Comparison of ENCODE assay signal across 8 mouse cellular contexts in genomic region chr8:109780548-109780947, GRCm38 (mm10). TPM values are rescaled to one million over a fixed set of nuclear protein-coding genes. Genes with fewer than 3 reads are reported as not detected.
DNase-seq lines count a peak whose midpoint lies in the region; ATAC-seq and TF ChIP-seq lines count a peak whose summit lies in the region.

No protein-coding gene starts in this region.

- no peak overlapping the region for H3K9ac ChIP-seq in intestine, embryonic 14.5 days (ENCODE audit: low read length)
- H3K9ac ChIP-seq in intestine, embryonic 16.5 days (ENCODE audit: low read depth, low read length), result no peak overlapping the region
- H3K9ac ChIP-seq in forebrain, postnatal 0 days, result no peak overlapping the region
- H3K9ac ChIP-seq in midbrain, embryonic 13.5 days (replicated peaks), result 0 out of 2 replicates have a peak overlapping the region, but pooled peaks have one; percentile 6

- H3K4me2 ChIP-seq in intestine, embryonic 14.5 days (ENCODE audit: low read length), result peak overlapping the region; percentile 93
- no peak overlapping the region; the same call in 1 of the 2 replicates for H3K4me2 ChIP-seq in intestine, embryonic 16.5 days (ENCODE audit: low read depth, low read length)
- peak overlapping the region; percentile 91; the same call in 1 of the 2 replicates for H3K4me2 ChIP-seq in forebrain, postnatal 0 days (ENCODE audit: low read depth)
- H3K4me2 ChIP-seq in midbrain, embryonic 13.5 days (replicated peaks), result peak overlapping the region; percentile 96

- no peak for TF ChIP-seq CTCF in forebrain, postnatal 0 days (IDR thresholded peaks at IDR 0.05; ENCODE audit: low read depth)

- peaks cover 16% of the 10 kb centered on the region for H3K4me1 ChIP-seq in intestine, embryonic 14.5 days (replicated peaks; ENCODE audit: control insufficient read depth, insufficient read depth, low read length)
- peaks cover 7% of the 10 kb centered on the region for H3K4me1 ChIP-seq in intestine, embryonic 16.5 days (ENCODE audit: control insufficient read depth, insufficient read depth, low read length)
- no peaks in the 10 kb centered on the region; the same call in 1 of the 2 replicates for H3K4me1 ChIP-seq in brown adipose tissue, adult 24 weeks (ENCODE audit: control insufficient read depth, insufficient read depth, insufficient read length, low read length)
- peaks cover 14% of the 10 kb centered on the region for H3K4me1 ChIP-seq in forebrain, postnatal 0 days (ENCODE audit: insufficient read depth)
- H3K4me1 ChIP-seq in midbrain, embryonic 13.5 days (replicated peaks), result peaks cover 22% of the 10 kb centered on the region

- no peaks in the 10 kb centered on the region for H3K9me3 ChIP-seq in intestine, embryonic 14.5 days (ENCODE audit: control insufficient read depth, low read length)
- no peaks in the 10 kb centered on the region for H3K9me3 ChIP-seq in intestine, embryonic 16.5 days (ENCODE audit: control insufficient read depth, low read length)
- no peaks in the 10 kb centered on the region for H3K9me3 ChIP-seq in forebrain, postnatal 0 days (ENCODE audit: low read length)
- H3K9me3 ChIP-seq in midbrain, embryonic 13.5 days, result no peaks in the 10 kb centered on the region

- 0 out of 2 replicates have a peak, but pooled peaks cover 3% of the 10 kb centered on the region for H3K27me3 ChIP-seq in intestine, embryonic 14.5 days (replicated peaks; ENCODE audit: control insufficient read depth, insufficient read depth, low read length)
- H3K27me3 ChIP-seq in intestine, embryonic 16.5 days (replicated peaks; ENCODE audit: control insufficient read depth, insufficient read depth, low read length), result 0 out of 2 replicates have a peak, but pooled peaks cover 2% of the 10 kb centered on the region
- no peaks in the 10 kb centered on the region for H3K27me3 ChIP-seq in forebrain, postnatal 0 days (ENCODE audit: insufficient read depth, low read length)
- H3K27me3 ChIP-seq in midbrain, embryonic 13.5 days, result peaks cover 6% of the 10 kb centered on the region

- no peak for DNase-seq in intestine, embryonic 14.5 days (ENCODE audit: low spot score)
- DNase-seq in forebrain, postnatal 0 days, result no peak
- no peak for DNase-seq in layer of hippocampus, postnatal 14 days (ENCODE audit: low spot score in 2 of 2)
- no peak for DNase-seq in testis, postnatal 10 days (ENCODE audit: low spot score)
- no peak for DNase-seq in cerebellum, postnatal 14 days

- no peak overlapping the region for H3K4me3 ChIP-seq in intestine, embryonic 14.5 days (ENCODE audit: low read depth, low read length)
- H3K4me3 ChIP-seq in intestine, embryonic 16.5 days (ENCODE audit: low read length), result no peak overlapping the region
- H3K4me3 ChIP-seq in brown adipose tissue, adult 24 weeks (ENCODE audit: insufficient read depth, low read depth, low read length), result 0 out of 2 replicates have a peak overlapping the region, but pooled peaks have one; percentile 21
- H3K4me3 ChIP-seq in forebrain, postnatal 0 days (ENCODE audit: low read depth, low read length), result no peak overlapping the region
- peak overlapping the region; percentile 76 for H3K4me3 ChIP-seq in midbrain, embryonic 13.5 days (replicated peaks)

- H3K27ac ChIP-seq in intestine, embryonic 14.5 days (ENCODE audit: low read depth), result no peak overlapping the region
- no peak overlapping the region for H3K27ac ChIP-seq in intestine, embryonic 16.5 days (ENCODE audit: low read length)
- no peak overlapping the region for H3K27ac ChIP-seq in brown adipose tissue, adult 24 weeks (replicated peaks; ENCODE audit: low read depth, low read length)
- H3K27ac ChIP-seq in forebrain, postnatal 0 days (ENCODE audit: low read depth, low read length), result no peak overlapping the region
- H3K27ac ChIP-seq in midbrain, embryonic 13.5 days, result no peak overlapping the region

- WGBS in intestine, embryonic 14.5 days, result 71% methylated on average over 4 of the region's 4 CpGs
- 59% methylated on average over 4 of the region's 4 CpGs for WGBS in intestine, embryonic 16.5 days
- WGBS in forebrain, postnatal 0 days, result 72% methylated on average over 4 of the region's 4 CpGs
- 74% methylated on average over 4 of the region's 4 CpGs for WGBS in midbrain, embryonic 13.5 days

- no peak for ATAC-seq in intestine, embryonic 14.5 days (replicated peaks; ENCODE audit: low FRiP score, low TSS enrichment, low read depth)
- no peak for ATAC-seq in intestine, embryonic 16.5 days
- no peak for ATAC-seq in forebrain, postnatal 0 days
- no peak for ATAC-seq in midbrain, embryonic 13.5 days

- H3K36me3 ChIP-seq in intestine, embryonic 14.5 days (ENCODE audit: control insufficient read depth, insufficient read depth, low read length), result no peaks in the 10 kb centered on the region
- no peaks in the 10 kb centered on the region for H3K36me3 ChIP-seq in intestine, embryonic 16.5 days (ENCODE audit: control insufficient read depth, insufficient read depth, low read length)
- H3K36me3 ChIP-seq in forebrain, postnatal 0 days (ENCODE audit: insufficient read depth), result no peaks in the 10 kb centered on the region
- H3K36me3 ChIP-seq in midbrain, embryonic 13.5 days, result no peaks in the 10 kb centered on the region

RNA-seq across cellular contexts. Expression of gene Ap1g1, which starts 2.2 kb away (rescaled TPM):
- 34.5 and 37.6 TPM in 2 replicates for polyA plus RNA-seq in intestine, embryonic 14.5 days (2014; fragmentation: Nextera tagmentation; extraction: Ambion mirVana)
- 31.3 and 36.7 TPM in 2 replicates for polyA plus RNA-seq in intestine, embryonic 16.5 days (2015; fragmentation: Nextera tagmentation; extraction: Ambion mirVana)
- 44.4 and 68.3 TPM in 2 replicates for polyA plus RNA-seq in brown adipose tissue, adult 24 weeks (2012; ENCODE audit: insufficient read depth, insufficient read length, missing spikeins)
- 96.4 and 101 TPM in 2 replicates for total RNA-seq in forebrain, postnatal 0 days (2014; rRNA removed)
- polyA plus RNA-seq in forebrain, postnatal 0 days (2015; fragmentation: Nextera tagmentation; extraction: Ambion mirVana), result 28.1 and 35.8 TPM in 2 replicates
- 53.7 and 55.0 TPM in 2 replicates for polyA plus RNA-seq in midbrain, embryonic 13.5 days (2015; fragmentation: Nextera tagmentation; extraction: Ambion mirVana)
- 10 to 100 TPM; 85.2 to 88.6 TPM for total RNA-seq in layer of hippocampus, postnatal 14 days (2021)

RNA-seq across cellular contexts. Expression of gene Atxn1l, which starts 43.0 kb away (rescaled TPM):
- 6.1 and 7.1 TPM in 2 replicates for polyA plus RNA-seq in intestine, embryonic 14.5 days (2014; fragmentation: Nextera tagmentation; extraction: Ambion mirVana)
- 4.5 and 5.1 TPM in 2 replicates for polyA plus RNA-seq in intestine, embryonic 16.5 days (2015; fragmentation: Nextera tagmentation; extraction: Ambion mirVana)
- polyA plus RNA-seq in brown adipose tissue, adult 24 weeks (2012; ENCODE audit: insufficient read depth, insufficient read length, missing spikeins), result 13.2 and 13.9 TPM in 2 replicates
- total RNA-seq in forebrain, postnatal 0 days (2014; rRNA removed), result 9.9 and 20.4 TPM in 2 replicates
- 1.9 and 3.2 TPM in 2 replicates for polyA plus RNA-seq in forebrain, postnatal 0 days (2015; fragmentation: Nextera tagmentation; extraction: Ambion mirVana)
- polyA plus RNA-seq in midbrain, embryonic 13.5 days (2015; fragmentation: Nextera tagmentation; extraction: Ambion mirVana), result 3.7 and 4.4 TPM in 2 replicates
- total RNA-seq in layer of hippocampus, postnatal 14 days (2021), result 10 to 100 TPM; 40.9 to 44.5 TPM

Comparison
In these comparisons a context has a peak if more than half of its experiments do, and no peak if none do; other contexts are left out.
1. H3K4me3 ChIP-seq: peak in brown adipose tissue, adult 24 weeks (single experiment) and midbrain, embryonic 13.5 days (single experiment); none in intestine, embryonic 14.5 days (single experiment), intestine, embryonic 16.5 days (single experiment) and forebrain, postnatal 0 days (single experiment).